Mouse (Mus musculus) left cerebral cortex, postnatal 10 days (tissue): ENCODE data around the gene Sox6. TPM values are rescaled to one million over a fixed set of nuclear protein-coding genes. Genes with fewer than 3 reads are reported as not detected.
"Not testable (repeated sequence)": the region's sequence is repeated elsewhere in the genome, so short reads cannot be mapped to it uniquely, and the experiment has no call there.

ENCODE experiments used
- DNase-seq, 2 experiments: peaks; one replicate each; pipeline ENCODE4 v3.0.0; 2021 to 2022; ENCODE audit warnings: low spot score in 2 of 2, mixed read lengths in 1 of 2; ENCODE audit errors: extremely low spot score in 1 of 2
- intact Hi-C: fragments of 180-260 bp; cut with DNase I; formaldehyde crosslinking; loops from one replicate; pipeline ENCODE4 v1.15.1; 2025
- total RNA-seq, 2 experiments: library from RNA; stranded (reverse); gene quantifications; 2 replicates each; pipeline ENCODE4 v1.2.3; 2021

The Sox6 gene
- total RNA-seq, 2 experiments from 2014 or later, result 40.7 to 45.6 TPM

- DNase-seq, result no peak
- intact Hi-C loops, result no loop called here
Observed at GRCm38 (mm10) chr7:115630691-115631090, 407.9 kb downstream of the Sox6 start.

GRCm38 (mm10) chr7:115630287-115630686 lies 408.3 kb downstream of the Sox6 start:
- intact Hi-C loops, result no loop called here
- DNase-seq, result no peak

- intact Hi-C loops, result no loop called here
- no peak for DNase-seq
Observed at GRCm38 (mm10) chr7:115628766-115629165, 409.8 kb downstream of the Sox6 start.

- DNase-seq, result no peak
- intact Hi-C loops, result no loop called here
Observed at GRCm38 (mm10) chr7:115625956-115626355, 412.6 kb downstream of the Sox6 start.

GRCm38 (mm10) chr7:115624907-115625552 lies 413.6 kb downstream of the Sox6 start:
- intact Hi-C loops, result no loop called here
- no peak for DNase-seq

- intact Hi-C loops, result no loop called here
- DNase-seq, result no peak
Observed at GRCm38 (mm10) chr7:115624451-115624850, 414.1 kb downstream of the Sox6 start.

- intact Hi-C loops, result no loop called here
- DNase-seq, result no peak
Observed at GRCm38 (mm10) chr7:115615697-115616237, 422.8 kb downstream of the Sox6 start.

GRCm38 (mm10) chr7:115607485-115607884 lies 431.1 kb downstream of the Sox6 start:
- no peak for DNase-seq
- intact Hi-C loops, result no loop called here

GRCm38 (mm10) chr7:115606125-115606524 lies 432.5 kb downstream of the Sox6 start:
- DNase-seq, intact Hi-C loops: not testable (repeated sequence)

GRCm38 (mm10) chr7:115604883-115605282 lies 433.7 kb downstream of the Sox6 start:
- no peak for DNase-seq
- intact Hi-C loops, result no loop called here

GRCm38 (mm10) chr7:115597376-115597775 lies 441.2 kb downstream of the Sox6 start:
- intact Hi-C loops, result no loop called here
- DNase-seq, result peak in 1 of 2 experiments; percentile 20

- no peak for DNase-seq
Observed at GRCm38 (mm10) chr7:115580461-115580860, 458.1 kb downstream of the Sox6 start.

GRCm38 (mm10) chr7:115579826-115580225 lies 458.8 kb downstream of the Sox6 start:
- intact Hi-C loops, result no loop called here
- DNase-seq, result no peak

More at GRCm38 (mm10) chr7:115580461-115580860, 458.1 kb downstream of the Sox6 start:
- intact Hi-C loops, result no loop called here

- DNase-seq, result no peak
- intact Hi-C loops, result no loop called here
Observed at GRCm38 (mm10) chr7:115576387-115576786, 462.2 kb downstream of the Sox6 start.

- intact Hi-C loops, result no loop called here
- DNase-seq, result no peak
Observed at GRCm38 (mm10) chr7:115574834-115575233, 463.8 kb downstream of the Sox6 start.

- peak in 1 of 2 experiments; percentile 17 for DNase-seq
- intact Hi-C loops, result no loop called here
Observed at GRCm38 (mm10) chr7:115568821-115569240, 469.8 kb downstream of the Sox6 start.

- intact Hi-C loops, result no loop called here
- DNase-seq, result no peak
Observed at GRCm38 (mm10) chr7:115568301-115568700, 470.3 kb downstream of the Sox6 start.

GRCm38 (mm10) chr7:115566818-115567217 lies 471.8 kb downstream of the Sox6 start:
- DNase-seq, result no peak
- intact Hi-C loops, result no loop called here

- intact Hi-C loops, result no loop called here
Observed at GRCm38 (mm10) chr7:115565060-115565426, 473.6 kb downstream of the Sox6 start.

GRCm38 (mm10) chr7:115564359-115565059 lies 474.1 kb downstream of the Sox6 start:
- intact Hi-C loops, result no loop called here
- DNase-seq, result no peak

More at GRCm38 (mm10) chr7:115565060-115565426, 473.6 kb downstream of the Sox6 start:
- no peak for DNase-seq
